Mouse (Mus musculus) layer of hippocampus, adult 6 months (tissue): Measurements from ENCODE around the gene Arl1. TPM values are rescaled to one million over a fixed set of nuclear protein-coding genes. Genes with fewer than 3 reads are reported as not detected.

Source experiments
- long read RNA-seq, 2 experiments: library from polyadenylated mRNA; unstranded; transcript quantifications; one replicate each; pipeline ENCODE4 v2.0.0; 2019 to 2020
- polyA plus RNA-seq: library from polyadenylated mRNA; unstranded; fragments of <200 nt; fragmentation: Nextera tagmentation; gene quantifications from 2 replicates; pipeline ENCODE4 v1.2.3, GENCODE M21; 2021

The Arl1 gene
- 220 and 243 TPM in 2 replicates for polyA plus RNA-seq
- long read RNA-seq, experiment 1, transcript Arl1-202 (6 exons, 2,080 nt): major isoform, 586 of 651 reads
- long read RNA-seq, experiment 1, partial matches to known transcripts: 34 of 651 reads
- long read RNA-seq, experiment 1, other reads (novel, unspliced or antisense): 31 of 651 reads
- long read RNA-seq, experiment 2, transcript Arl1-202 (6 exons, 2,080 nt): major isoform, 1,452 of 1,501 reads
- long read RNA-seq, experiment 2, partial matches to known transcripts: 7 of 1,501 reads
- long read RNA-seq, experiment 2, other reads (novel, unspliced or antisense): 42 of 1,501 reads

GRCm38 (mm10) chr10:88730571-88731495, at the start of gene Arl1:
TSS of gene Arl1 (plus strand) at chr10:88730858.

GRCm38 (mm10) chr10:88684925-88685324, 45.7 kb upstream of the Arl1 start, which contains the start of gene Spic:
TSS of gene Spic (minus strand) at chr10:88685015.

Other genes starting within 250 kb of the Arl1 start
- gene Chpt1, start 226.8 kb upstream of the Arl1 start, polyA plus RNA-seq: 31.4 and 40.6 TPM in 2 replicates
- gene Mybpc1, start 125.7 kb upstream of the Arl1 start, polyA plus RNA-seq: 0.68 and 0.75 TPM in 2 replicates
- gene Spic, start 45.8 kb upstream of the Arl1 start, polyA plus RNA-seq: not detected in 2 replicates
- gene Utp20, start 95.9 kb downstream of the Arl1 start, polyA plus RNA-seq: 2.6 and 2.8 TPM in 2 replicates
- 0.05 TPM in 2 replicates for gene Slc5a8, start 155.1 kb downstream of the Arl1 start, polyA plus RNA-seq